Mouse (Mus musculus): ENCODE data around the gene Gm20489. TPM values are rescaled to one million over a fixed set of nuclear protein-coding genes. Genes with fewer than 3 reads are reported as not detected.

The Gm20489 gene
- polyA plus RNA-seq, 1 experiment from 2014 or later = not detected

GRCm38 (mm10) chrX:101287543-101287942, 18.7 kb upstream of the Gm20489 start:
- H3K4me1 ChIP-seq (replicated peaks) = no peaks in the 10 kb centered on the region
- H3K36me3 ChIP-seq = peaks cover 89% of the 10 kb centered on the region
- ATAC-seq = no peak
- no peak overlapping the region for H3K4me2 ChIP-seq (replicated peaks)
- H3K9me3 ChIP-seq = no peaks in the 10 kb centered on the region
- no peak overlapping the region for H3K27ac ChIP-seq
- H3K27me3 ChIP-seq = no peaks in the 10 kb centered on the region
- H3K4me3 ChIP-seq (replicated peaks) = no peak overlapping the region
- no peak overlapping the region for H3K9ac ChIP-seq (replicated peaks)
- 93% methylated on average over 3 of the region's 3 CpGs for WGBS

GRCm38 (mm10) chrX:101285953-101286670, 17.3 kb upstream of the Gm20489 start:
- Histone ChIP-seq H3K4me2 (replicated peaks) (no peak overlapping the region), H3K27me3 (no peaks in the 10 kb centered on the region), H3K4me3 (replicated peaks) (no peak overlapping the region), H3K9ac (replicated peaks) (no peak overlapping the region), H3K27ac (no peak overlapping the region), H3K4me1 (replicated peaks) (no peaks in the 10 kb centered on the region), H3K36me3 (peaks cover 89% of the 10 kb centered on the region), H3K9me3 (no peaks in the 10 kb centered on the region)
- 94% methylated on average over 14 of the region's 14 CpGs for WGBS
- 0 out of 2 replicates have a peak, but pooled peaks have one; percentile 17 for ATAC-seq

GRCm38 (mm10) chrX:101285534-101285933, 16.7 kb upstream of the Gm20489 start:
- Histone ChIP-seq H3K4me1 (replicated peaks) (no peaks in the 10 kb centered on the region), H3K36me3 (peaks cover 90% of the 10 kb centered on the region)
- WGBS = 29% methylated on average over 6 of the region's 6 CpGs

GRCm38 (mm10) chrX:101282813-101283212, 14.0 kb upstream of the Gm20489 start:
- 81% methylated on average over 6 of the region's 6 CpGs for WGBS
- no peak overlapping the region for H3K27ac ChIP-seq
- no peak overlapping the region for H3K4me2 ChIP-seq (replicated peaks)
- H3K27me3 ChIP-seq = no peaks in the 10 kb centered on the region
- H3K9ac ChIP-seq (replicated peaks) = no peak overlapping the region
- H3K4me3 ChIP-seq (replicated peaks) = no peak overlapping the region
- no peaks in the 10 kb centered on the region for H3K4me1 ChIP-seq (replicated peaks)
- peaks cover 82% of the 10 kb centered on the region for H3K36me3 ChIP-seq
- ATAC-seq = no peak
- no peaks in the 10 kb centered on the region for H3K9me3 ChIP-seq

More at GRCm38 (mm10) chrX:101285534-101285933, 16.7 kb upstream of the Gm20489 start:
- peak; percentile 66; the same call in 1 of the 2 replicates for ATAC-seq
- no peak overlapping the region for H3K4me3 ChIP-seq (replicated peaks)
- no peaks in the 10 kb centered on the region for H3K9me3 ChIP-seq
- H3K27ac ChIP-seq = no peak overlapping the region
- no peak overlapping the region for H3K4me2 ChIP-seq (replicated peaks)
- H3K9ac ChIP-seq (replicated peaks) = no peak overlapping the region
- no peaks in the 10 kb centered on the region for H3K27me3 ChIP-seq

GRCm38 (mm10) chrX:101273875-101274738, 5.3 kb upstream of the Gm20489 start, which contains the start of gene Med12:
Gene Med12 (plus strand): TSS chrX:101274030.
- Histone ChIP-seq H3K9ac (replicated peaks) (peak within 1 kb of the TSS; percentile 72), H3K4me2 (replicated peaks) (peak within 1 kb of the TSS; percentile 59), H3K27ac (peak within 1 kb of the TSS; percentile 46), H3K36me3 (peaks cover 25% of the 10 kb centered on the region), H3K27me3 (peaks cover 2% of the 10 kb centered on the region; the same call in 1 of the 2 replicates), H3K4me3 (replicated peaks) (peak within 1 kb of the TSS; percentile 53), H3K9me3 (no peaks in the 10 kb centered on the region), H3K4me1 (replicated peaks) (peaks cover 10% of the 10 kb centered on the region)
- WGBS = 23% methylated on average over 54 of the region's 54 CpGs
- peak; percentile 97 for ATAC-seq

- Histone ChIP-seq H3K4me1 (replicated peaks) (peaks cover 10% of the 10 kb centered on the region), H3K9me3 (no peaks in the 10 kb centered on the region), H3K36me3 (peaks cover 18% of the 10 kb centered on the region), H3K27ac (peak overlapping the region; percentile 46; the same call in 1 of the 2 replicates), H3K4me2 (replicated peaks) (peak overlapping the region; percentile 59), H3K9ac (replicated peaks) (peak overlapping the region; percentile 72; the same call in 1 of the 2 replicates), H3K27me3 (peaks cover 2% of the 10 kb centered on the region; the same call in 1 of the 2 replicates), H3K4me3 (replicated peaks) (peak overlapping the region; percentile 53)
- peak; percentile 29 for ATAC-seq
- 22% methylated on average over 6 of the region's 6 CpGs for WGBS
Observed at GRCm38 (mm10) chrX:101273410-101273809, 4.6 kb upstream of the Gm20489 start.

GRCm38 (mm10) chrX:101268025-101268754, 633 bp downstream of the Gm20489 start, which contains the start of gene Il2rg:
Gene Il2rg (minus strand): TSS chrX:101268255.
- 78% methylated on average over 5 of the region's 5 CpGs for WGBS
- Histone ChIP-seq H3K27ac (no peak within 1 kb of the TSS), H3K9ac (replicated peaks) (no peak within 1 kb of the TSS), H3K4me2 (replicated peaks) (no peak within 1 kb of the TSS), H3K4me3 (replicated peaks) (no peak within 1 kb of the TSS), H3K9me3 (no peaks in the 10 kb centered on the region), H3K27me3 (peaks cover 9% of the 10 kb centered on the region; the same call in 1 of the 2 replicates), H3K4me1 (replicated peaks) (no peaks in the 10 kb centered on the region), H3K36me3 (no peaks in the 10 kb centered on the region)
- no peak for ATAC-seq

- H3K4me1 ChIP-seq (replicated peaks) = no peaks in the 10 kb centered on the region
- peaks cover 7% of the 10 kb centered on the region; the same call in 1 of the 2 replicates for H3K27me3 ChIP-seq
- H3K9me3 ChIP-seq = no peaks in the 10 kb centered on the region
- 86% methylated on average over 6 of the region's 6 CpGs for WGBS
- no peak overlapping the region for H3K4me3 ChIP-seq (replicated peaks)
- ATAC-seq = no peak
- H3K36me3 ChIP-seq = no peaks in the 10 kb centered on the region
- no peak overlapping the region for H3K4me2 ChIP-seq (replicated peaks)
- H3K27ac ChIP-seq = no peak overlapping the region
- H3K9ac ChIP-seq (replicated peaks) = no peak overlapping the region
Observed at GRCm38 (mm10) chrX:101266631-101267030, 2.2 kb downstream of the Gm20489 start.

- no peak for ATAC-seq
- Histone ChIP-seq H3K9ac (replicated peaks) (no peak within 1 kb of the TSS), H3K27ac (no peak within 1 kb of the TSS), H3K4me1 (replicated peaks) (peaks cover 10% of the 10 kb centered on the region), H3K9me3 (no peaks in the 10 kb centered on the region), H3K4me3 (replicated peaks) (no peak within 1 kb of the TSS), H3K27me3 (peaks cover 7% of the 10 kb centered on the region; the same call in 1 of the 2 replicates), H3K4me2 (replicated peaks) (no peak within 1 kb of the TSS), H3K36me3 (no peaks in the 10 kb centered on the region)
- 92% methylated on average over 1 of the region's 1 CpGs for WGBS
Observed at GRCm38 (mm10) chrX:101263892-101264291, 4.9 kb downstream of the Gm20489 start, which contains the start of gene Gm614. Gene Gm614 (minus strand): TSS chrX:101263992.

GRCm38 (mm10) chrX:101260441-101261325, 8.1 kb downstream of the Gm20489 start:
- ATAC-seq = peak; percentile 62; the same call in 1 of the 2 replicates
- H3K27ac ChIP-seq = peak overlapping the region; percentile 77

More at GRCm38 (mm10) chrX:101260441-101261325, 8.1 kb downstream of the Gm20489 start:
- H3K9ac ChIP-seq (replicated peaks) = no peak overlapping the region
- H3K4me1 ChIP-seq (replicated peaks) = peaks cover 10% of the 10 kb centered on the region
- H3K4me2 ChIP-seq (replicated peaks) = no peak overlapping the region
- whole genome bisulfite sequencing = 13% methylated on average over 12 of the region's 13 CpGs
- H3K9me3 ChIP-seq = no peaks in the 10 kb centered on the region
- H3K4me3 ChIP-seq (replicated peaks) = no peak overlapping the region
- no peaks in the 10 kb centered on the region for H3K36me3 ChIP-seq
- no peaks in the 10 kb centered on the region for H3K27me3 ChIP-seq

Measured in midbrain, embryonic 13.5 days (tissue).